Mouse (Mus musculus) CD4-positive, CD25-positive, alpha-beta regulatory T cell, adult 4 months (primary cell): Measurements from ENCODE around the gene Tspan15. TPM values are rescaled to one million over a fixed set of nuclear protein-coding genes. Genes with fewer than 3 reads are reported as not detected.

Source experiments
- polyA plus RNA-seq, 2 experiments: library from polyadenylated mRNA; unstranded; fragments of 100-300 nt; shearing (Covaris generic); gene quantifications; one replicate each; pipeline ENCODE4 v1.2.1; 2017

Gene Tspan15
- polyA plus RNA-seq, 2 experiments from 2014 or later = 0.16 to 0.17 TPM

Other genes starting within 250 kb of the Tspan15 start
- not detected for gene Neurog3, start 98.2 kb downstream of the Tspan15 start, polyA plus RNA-seq
- gene Fam241b, start 87.3 kb downstream of the Tspan15 start, polyA plus RNA-seq = 1 to 10 TPM; 5.8 to 6.8 TPM
- gene Tacr2, start 21.2 kb upstream of the Tspan15 start, polyA plus RNA-seq = not detected
- 100 to 1,000 TPM in 1 of 2 experiments, 10 to 100 TPM in 1; 69.6 to 103 TPM for gene Hk1, start 148.7 kb upstream of the Tspan15 start, polyA plus RNA-seq
- not detected for gene Hkdc1, start 191.2 kb upstream of the Tspan15 start, polyA plus RNA-seq
- gene 4930507D05Rik, start 218.2 kb upstream of the Tspan15 start, polyA plus RNA-seq = not detected
- 10 to 100 TPM in 1 of 2 experiments, 1 to 10 TPM in 1; 8.4 to 11.7 TPM for gene Supv3l1, start 218.5 kb upstream of the Tspan15 start, polyA plus RNA-seq